Comparison of ENCODE assay signal across 22 mouse cellular contexts in the genomic region with DNA sequence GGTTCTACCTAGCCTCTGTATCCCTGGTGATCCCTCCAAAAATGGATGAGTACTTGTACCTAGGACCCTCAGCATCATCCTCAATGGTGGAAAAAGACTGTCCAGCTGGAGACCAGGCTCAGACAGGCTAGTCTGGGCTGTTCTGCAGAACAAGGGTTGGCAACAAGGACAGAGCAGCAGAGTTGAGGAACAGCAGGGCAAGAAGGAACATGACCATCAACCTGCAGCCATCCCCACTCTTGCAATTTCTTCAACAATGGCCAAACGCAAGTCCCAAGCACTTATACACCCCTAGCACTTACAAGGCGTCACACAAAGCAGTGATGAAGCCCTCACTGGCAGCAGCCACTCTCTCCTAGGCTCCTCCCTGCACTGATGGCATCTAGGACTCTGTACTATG.
"Had no signal": no experiment of that assay in that cellular context is flagged by ENCODE, and none has a peak within 500 bp of the region (broad histone marks: within the 10 kb centered on the region; RNA-seq: fewer than 3 reads in every experiment).

No protein-coding gene starts in this region.

- H3K27ac ChIP-seq: heart, embryonic 13.5 days; heart, embryonic 15.5 days; hindbrain, embryonic 15.5 days; hindbrain, postnatal 0 days; layer of hippocampus, adult 2 months; left cerebral cortex, adult 2 months; liver, embryonic 14.5 days had no signal

- ATAC-seq: forebrain, postnatal 0 days; hindbrain, postnatal 0 days; intestine, postnatal 0 days had no signal

- H3K4me2 ChIP-seq: heart, embryonic 11.5 days; heart, embryonic 13.5 days; heart, embryonic 15.5 days; hindbrain, embryonic 13.5 days; hindbrain, embryonic 15.5 days; liver, embryonic 11.5 days had no signal

- H3K9ac ChIP-seq: forebrain, postnatal 0 days; heart, embryonic 13.5 days; heart, embryonic 15.5 days; hindbrain, embryonic 13.5 days; hindbrain, embryonic 15.5 days; liver, embryonic 14.5 days had no signal

- H3K4me3 ChIP-seq: heart, embryonic 13.5 days; heart, embryonic 15.5 days; hindbrain, embryonic 13.5 days; hindbrain, embryonic 15.5 days; layer of hippocampus, adult 2 months; left cerebral cortex, adult 2 months had no signal

- H3K36me3 ChIP-seq: heart, embryonic 13.5 days; heart, embryonic 15.5 days; hindbrain, embryonic 13.5 days; hindbrain, embryonic 15.5 days had no signal

- H3K27me3 ChIP-seq: heart, embryonic 13.5 days; heart, embryonic 15.5 days; hindbrain, embryonic 13.5 days; hindbrain, embryonic 15.5 days had no signal

- DNase-seq: forebrain, postnatal 0 days; gastrocnemius, postnatal 10 days; gastrocnemius, postnatal 25 days; heart, adult 18-20 months; heart, postnatal 14 days; heart, postnatal 36 days; kidney, adult 18-20 months; kidney, adult 8-10 months; kidney, postnatal 10 days; kidney, postnatal 4 days; liver had no signal

- H3K9me3 ChIP-seq: heart, embryonic 13.5 days; heart, embryonic 15.5 days; hindbrain, embryonic 13.5 days; hindbrain, embryonic 15.5 days had no signal
